Mouse (Mus musculus): ENCODE data around the gene Prdm11. TPM values are rescaled to one million over a fixed set of nuclear protein-coding genes. Genes with fewer than 3 reads are reported as not detected.

Gene Prdm11
- total and polyA plus RNA-seq, 3 experiments: 0.05 to 1.8 (median 0.06) TPM

- H3K9ac ChIP-seq (ENCODE audit: insufficient read depth, low read depth): no peak overlapping the region
Observed at GRCm38 (mm10) chr2:93084481-93084880, 38.5 kb upstream of the Prdm11 start.

GRCm38 (mm10) chr2:93083317-93083716 is 37.4 kb upstream of the Prdm11 start:
- no peak for DNase-seq (ENCODE audit: extremely low read depth)
- Histone ChIP-seq H3K79me2 (replicated peaks; ENCODE audit: control insufficient read depth, extremely low read depth, insufficient read depth, poor library complexity, severe bottlenecking) (no peaks in the 10 kb centered on the region), H3K36me3 (replicated peaks in 1 of 2; ENCODE audit: control insufficient read depth in 1 of 2, insufficient read depth in 1 of 2, low read length in 1 of 2) (no peaks in the 10 kb centered on the region), H3K27ac (ENCODE audit: insufficient read depth, low read depth) (no peak overlapping the region), H3K4me1 (ENCODE audit: control insufficient read depth in 1 of 2, insufficient read depth in 2 of 2) (0 out of 4 replicates have a peak, but pooled peaks cover 0 to 2% of the 10 kb centered on the region in 2 experiments), H3K4me3 (replicated peaks in 1 of 3; ENCODE audit: low read depth in 2 of 3, low read length in 2 of 3, poor library complexity in 1 of 3) (no peak overlapping the region), H3K9ac (ENCODE audit: insufficient read depth, low read depth) (no peak overlapping the region), H3K27me3 (replicated peaks) (peaks cover 93% of the 10 kb centered on the region), H3K4me2 (ENCODE audit: insufficient read depth, low read depth, poor library complexity, severe bottlenecking) (no peak overlapping the region), H3K9me3 (replicated peaks; ENCODE audit: low read length) (peaks cover 2% of the 10 kb centered on the region)
- TF ChIP-seq JUND (conservative IDR thresholded peaks at IDR 0.05; ENCODE audit: low read depth, low read length) (no peak), NRF1 (IDR thresholded peaks at IDR 0.05; ENCODE audit: low read depth, low read length) (no peak), ZMIZ1 (IDR thresholded peaks at IDR 0.05; ENCODE audit: low read depth, low read length) (no peak), MAFK (IDR thresholded peaks at IDR 0.05; ENCODE audit: insufficient replicate concordance, low read length) (no peak), PAX5 (IDR thresholded peaks at IDR 0.05; ENCODE audit: low read length) (no peak), CTCF (conservative IDR thresholded peaks at IDR 0.05 in 1 of 2, IDR thresholded peaks at IDR 0.05 in 1 of 2; ENCODE audit: low read depth in 2 of 2, low read length in 2 of 2) (no peak), CHD2 (IDR thresholded peaks at IDR 0.05; ENCODE audit: low read length) (no peak)
- dilution Hi-C loops (cut with MboI; ENCODE audit: extremely low pct_ligation_motif_present, extremely low pct_unique_long_range_greater_than_20kb, low sequenced_read_pairs) (no loop called here), in situ Hi-C loops (cut with MboI; ENCODE audit: low pct_ligation_motif_present, low pct_unique_long_range_greater_than_20kb, low sequenced_read_pairs) (no loop called here)

More at GRCm38 (mm10) chr2:93084481-93084880, 38.5 kb upstream of the Prdm11 start:
- Histone ChIP-seq H3K9me3 (replicated peaks; ENCODE audit: low read length) (peaks cover 5% of the 10 kb centered on the region), H3K36me3 (replicated peaks in 1 of 2; ENCODE audit: control insufficient read depth in 1 of 2, insufficient read depth in 1 of 2, low read length in 1 of 2) (no peaks in the 10 kb centered on the region), H3K27me3 (replicated peaks) (peaks cover 93% of the 10 kb centered on the region), H3K27ac (ENCODE audit: insufficient read depth, low read depth) (no peak overlapping the region), H3K4me3 (replicated peaks in 1 of 3; ENCODE audit: low read depth in 2 of 3, low read length in 2 of 3, poor library complexity in 1 of 3) (no peak overlapping the region), H3K4me2 (ENCODE audit: insufficient read depth, low read depth, poor library complexity, severe bottlenecking) (no peak overlapping the region), H3K79me2 (replicated peaks; ENCODE audit: control insufficient read depth, extremely low read depth, insufficient read depth, poor library complexity, severe bottlenecking) (no peaks in the 10 kb centered on the region), H3K4me1 (ENCODE audit: control insufficient read depth in 1 of 2, insufficient read depth in 2 of 2) (no peaks in the 10 kb centered on the region)
- no peak for TF ChIP-seq KAT2A (IDR thresholded peaks at IDR 0.05; ENCODE audit: insufficient replicate concordance, low read length)
- TF ChIP-seq MYC (IDR thresholded peaks at IDR 0.05; ENCODE audit: low read depth, low read length): no peak
- no peak for TF ChIP-seq MXI1 (IDR thresholded peaks at IDR 0.05; ENCODE audit: low read depth, low read length)
- no peak for TF ChIP-seq CTCF (conservative IDR thresholded peaks at IDR 0.05 in 1 of 2, IDR thresholded peaks at IDR 0.05 in 1 of 2; ENCODE audit: low read depth in 2 of 2, low read length in 2 of 2)
- no peak for TF ChIP-seq HCFC1 (IDR thresholded peaks at IDR 0.05; ENCODE audit: low read depth, low read length)
- TF ChIP-seq POLR2A (IDR thresholded peaks at IDR 0.05; ENCODE audit: low read depth, low read length): no peak
- no peak for TF ChIP-seq IRF4 (IDR thresholded peaks at IDR 0.05; ENCODE audit: low read depth, low read length)
- no peak for TF ChIP-seq ZNF384 (IDR thresholded peaks at IDR 0.05; ENCODE audit: low read depth, low read length)
- no peak for TF ChIP-seq USF1 (IDR thresholded peaks at IDR 0.05; ENCODE audit: low read depth, low read length)
- TF ChIP-seq CHD1 (IDR thresholded peaks at IDR 0.05; ENCODE audit: low read depth, low read length): no peak
- no peak for TF ChIP-seq CHD2 (IDR thresholded peaks at IDR 0.05; ENCODE audit: low read length)
- no peak for TF ChIP-seq ETS1 (conservative IDR thresholded peaks at IDR 0.05; ENCODE audit: low read depth, low read length)
- TF ChIP-seq JUND (conservative IDR thresholded peaks at IDR 0.05; ENCODE audit: low read depth, low read length): no peak
- TF ChIP-seq SMC3 (IDR thresholded peaks at IDR 0.05; ENCODE audit: low read depth, low read length): no peak
- no peak for TF ChIP-seq RCOR1 (conservative IDR thresholded peaks at IDR 0.05; ENCODE audit: low read depth, low read length)
- TF ChIP-seq POLR2AphosphoS2 (IDR thresholded peaks at IDR 0.05; ENCODE audit: low read depth, low read length): no peak
- no peak for TF ChIP-seq ZMIZ1 (IDR thresholded peaks at IDR 0.05; ENCODE audit: low read depth, low read length)
- TF ChIP-seq ZC3H11A (IDR thresholded peaks at IDR 0.05; ENCODE audit: low read depth, low read length): no peak
- no peak for TF ChIP-seq UBTF (IDR thresholded peaks at IDR 0.05; ENCODE audit: low read depth, low read length)
- dilution Hi-C loops (cut with MboI; ENCODE audit: extremely low pct_ligation_motif_present, extremely low pct_unique_long_range_greater_than_20kb, low sequenced_read_pairs): no loop called here
- in situ Hi-C loops (cut with MboI; ENCODE audit: low pct_ligation_motif_present, low pct_unique_long_range_greater_than_20kb, low sequenced_read_pairs): no loop called here
- DNase-seq (ENCODE audit: extremely low read depth): no peak

Data from CH12.LX (cell line).